Mouse (Mus musculus): Measurements from ENCODE around the gene Lonp2.

Gene Lonp2

DNA sequence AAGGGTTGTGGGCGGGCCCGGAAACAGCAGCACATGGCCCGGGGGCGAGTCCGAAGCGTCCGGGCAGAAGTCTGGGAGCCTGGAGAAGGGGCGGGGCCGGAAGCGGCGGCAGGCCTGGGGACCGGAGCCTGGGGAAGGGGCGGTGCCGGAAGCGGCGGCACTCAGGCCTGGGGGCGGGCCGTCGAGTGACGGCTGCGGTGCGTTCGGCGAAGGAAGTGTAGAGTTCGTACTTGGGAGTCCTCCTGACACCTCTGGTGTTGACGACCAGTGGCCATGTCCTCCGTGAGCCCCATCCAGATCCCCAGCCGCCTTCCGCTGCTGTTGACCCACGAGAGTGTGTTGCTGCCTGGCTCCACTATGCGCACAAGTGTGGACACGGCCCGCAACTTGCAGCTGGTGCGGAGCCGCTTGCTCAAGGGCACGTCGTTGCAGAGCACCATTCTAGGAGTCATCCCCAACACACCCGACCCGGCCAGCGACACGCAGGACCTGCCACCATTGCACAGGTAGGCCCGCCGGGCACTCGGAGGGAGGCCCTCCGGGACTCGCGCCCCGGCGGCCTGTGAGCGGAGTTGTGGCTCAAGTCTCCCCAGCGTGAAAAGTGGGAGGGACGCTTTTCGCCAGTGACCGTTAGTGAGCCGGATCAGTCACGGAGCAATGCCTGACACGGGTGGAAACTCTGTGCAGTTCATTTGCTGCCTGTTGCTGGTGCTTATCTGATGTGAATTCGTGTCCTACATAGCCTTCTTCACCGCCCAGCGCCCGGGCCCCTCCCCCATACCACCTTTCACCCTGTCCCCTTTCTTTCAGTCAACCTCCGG is at the start of gene Lonp2:
TSS of gene Lonp2 (plus strand) at position 133 of the 821 bp plus-strand sequence.
- peak; percentile 98 to 99 for DNase-seq

- no peak for DNase-seq
Observed at GRCm38 (mm10) chr8:86577547-86577946, 46.3 kb upstream of the Lonp2 start.

DNA sequence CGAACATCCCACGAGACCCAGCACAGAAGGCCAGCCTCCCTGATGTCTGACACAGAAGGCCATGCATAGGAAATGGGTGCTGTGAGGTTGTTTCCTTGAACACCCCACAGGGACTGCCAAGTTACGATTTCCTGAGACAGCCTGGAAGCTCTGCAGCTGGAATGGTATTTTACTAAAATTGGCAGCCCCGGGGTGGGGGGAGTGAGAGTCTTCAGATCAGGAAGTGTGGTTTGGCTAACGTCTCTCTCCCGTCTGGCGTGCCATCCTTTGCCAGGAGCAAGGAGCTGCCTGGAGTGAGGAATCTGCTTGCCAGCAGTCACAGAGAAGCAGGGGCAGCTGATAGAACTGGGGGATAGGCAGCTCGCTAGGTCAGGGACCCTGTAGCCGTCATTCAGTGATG is 45.8 kb upstream of the Lonp2 start:
- DNase-seq, result peak; percentile 24 to 27

GRCm38 (mm10) chr8:86578693-86579092 is 45.1 kb upstream of the Lonp2 start:
- peak; percentile 9 to 37 for DNase-seq

- DNase-seq, result no peak
Observed at GRCm38 (mm10) chr8:86580458-86580857, 43.4 kb upstream of the Lonp2 start, which contains the start of gene Abcc12. Gene Abcc12 (minus strand): TSS chr8:86580686.

- DNase-seq, result no peak
Observed at GRCm38 (mm10) chr8:86581921-86582331, 41.9 kb upstream of the Lonp2 start.

DNA sequence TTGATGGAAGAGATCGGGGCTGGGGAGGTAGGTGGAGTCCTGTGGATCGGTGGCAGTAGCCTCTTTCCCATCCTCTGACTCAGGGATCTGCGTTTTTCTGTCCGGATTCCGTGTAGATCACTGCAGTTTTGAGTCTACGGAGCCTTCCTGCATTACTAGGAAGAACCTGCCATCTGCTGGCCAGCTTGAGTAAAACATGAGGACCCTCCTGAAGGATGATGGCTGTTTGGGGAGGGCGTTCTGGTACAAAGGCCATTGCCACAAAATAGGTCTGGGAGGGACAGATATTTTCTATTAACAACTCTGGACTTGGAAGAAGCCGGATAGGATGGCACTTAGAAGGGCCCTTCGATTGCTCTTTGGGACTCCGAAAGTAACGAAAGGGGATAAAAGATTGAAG is 38.7 kb upstream of the Lonp2 start:
- peak; percentile 72 to 82 for DNase-seq

- DNase-seq, result peak; percentile 74 to 76
Observed at GRCm38 (mm10) chr8:86585532-86585931, 38.3 kb upstream of the Lonp2 start.

DNA sequence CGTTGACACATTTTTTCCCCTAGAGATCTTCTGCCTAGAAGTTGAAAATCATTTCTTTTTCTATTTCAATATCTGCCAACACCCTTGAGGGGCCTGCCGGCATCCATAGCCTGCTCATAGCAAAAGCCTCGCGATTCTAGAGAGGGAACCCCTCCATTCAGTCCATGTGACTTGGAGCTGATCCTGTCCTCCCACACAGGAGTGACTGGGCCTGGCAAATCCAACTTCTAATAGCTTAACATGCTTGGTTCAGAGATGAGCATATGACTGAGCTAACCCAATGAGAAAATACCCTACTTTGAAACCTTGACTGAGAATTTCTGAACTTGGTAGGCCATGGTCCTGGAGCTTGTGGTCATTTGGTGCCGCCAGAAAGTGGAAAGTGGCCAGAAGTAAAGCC is 37.8 kb upstream of the Lonp2 start:
- no peak for DNase-seq

- DNase-seq, result no peak
Observed at GRCm38 (mm10) chr8:86586642-86587041, 37.2 kb upstream of the Lonp2 start.

- no peak for DNase-seq
Observed at GRCm38 (mm10) chr8:86588338-86588737, 35.5 kb upstream of the Lonp2 start.

DNA sequence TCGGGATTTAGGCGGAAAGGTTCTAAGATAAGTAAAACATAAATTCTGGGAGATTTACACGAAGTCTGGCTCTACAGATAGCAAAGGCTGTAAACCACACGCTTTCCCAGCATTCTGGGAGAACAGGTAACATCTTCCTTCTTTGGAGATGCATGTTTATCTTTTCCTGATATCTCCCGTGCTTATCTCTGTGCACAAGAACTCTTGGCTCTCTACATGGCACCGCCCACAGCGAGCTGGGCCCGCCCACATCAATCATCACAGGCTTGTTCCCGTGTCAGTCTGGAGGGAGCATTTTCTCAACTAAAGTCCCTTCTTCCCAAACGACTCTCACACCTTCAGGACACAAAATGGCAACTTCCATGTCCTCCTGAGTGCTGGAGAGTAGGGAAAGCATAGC is 30.7 kb upstream of the Lonp2 start:
- no peak for DNase-seq

GRCm38 (mm10) chr8:86594159-86594796 is 29.6 kb upstream of the Lonp2 start:
- DNase-seq, result no peak

DNA sequence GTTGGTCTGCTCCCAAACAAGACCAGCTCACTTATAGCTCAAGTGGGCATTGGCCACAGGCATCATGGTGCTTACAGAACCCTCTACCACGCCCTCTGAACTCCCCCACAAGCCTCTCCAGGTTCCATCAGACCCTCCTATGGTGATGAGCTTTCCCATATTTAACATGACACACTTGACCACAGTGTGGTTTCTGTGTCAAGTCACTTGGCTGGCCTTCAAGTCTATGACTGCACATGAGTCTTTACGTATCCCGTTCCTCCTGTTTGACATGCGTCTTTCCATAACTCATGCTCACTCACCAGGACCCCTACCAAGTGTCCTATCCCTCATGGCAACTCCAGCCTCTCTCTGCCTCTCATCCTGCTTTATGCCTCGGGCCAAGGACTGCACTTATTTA is 28.2 kb upstream of the Lonp2 start:
- no peak for DNase-seq

GRCm38 (mm10) chr8:86597681-86598080 is 26.2 kb upstream of the Lonp2 start:
- DNase-seq, result no peak

DNA sequence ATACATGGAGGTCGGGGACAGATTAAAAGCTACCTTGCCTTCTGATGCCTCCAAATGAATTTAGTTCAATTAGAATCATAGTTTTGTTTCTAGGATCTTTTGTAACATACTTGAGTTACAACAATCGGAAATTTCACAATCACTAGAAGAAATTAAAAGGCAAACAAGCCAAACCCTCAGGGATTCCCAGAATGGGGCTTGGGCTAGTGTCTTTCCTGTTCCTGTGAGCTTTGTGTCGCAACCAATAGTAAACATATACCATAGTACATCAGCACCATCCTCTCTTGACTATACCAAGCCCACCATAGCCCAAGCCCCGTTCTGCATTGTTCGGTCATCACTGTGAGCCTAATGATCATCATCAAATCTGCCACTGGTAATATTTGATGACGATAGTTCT is 24.5 kb upstream of the Lonp2 start:
- DNase-seq, result no peak

GRCm38 (mm10) chr8:86600311-86600710 is 23.5 kb upstream of the Lonp2 start:
- no peak for DNase-seq

DNA sequence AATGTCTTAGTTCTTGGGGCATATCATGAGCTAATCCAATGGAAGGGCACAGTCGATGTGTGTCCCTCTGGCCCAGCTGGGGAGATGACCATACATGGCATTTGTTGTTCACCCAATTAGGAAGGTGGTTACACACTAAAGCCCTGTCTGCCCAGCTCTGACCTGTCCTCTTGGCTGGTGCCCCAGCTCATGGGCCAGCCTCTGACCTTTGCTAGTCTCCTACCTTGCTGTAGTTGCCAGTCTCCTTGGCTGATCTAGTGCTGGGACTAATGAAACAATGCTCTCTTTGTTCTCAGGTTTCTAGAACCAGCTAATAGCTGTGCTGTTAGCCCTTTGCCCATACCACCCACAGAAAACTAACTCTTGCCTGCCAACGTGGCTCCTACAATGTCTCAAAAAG is 20.7 kb upstream of the Lonp2 start:
- no peak for DNase-seq

DNA sequence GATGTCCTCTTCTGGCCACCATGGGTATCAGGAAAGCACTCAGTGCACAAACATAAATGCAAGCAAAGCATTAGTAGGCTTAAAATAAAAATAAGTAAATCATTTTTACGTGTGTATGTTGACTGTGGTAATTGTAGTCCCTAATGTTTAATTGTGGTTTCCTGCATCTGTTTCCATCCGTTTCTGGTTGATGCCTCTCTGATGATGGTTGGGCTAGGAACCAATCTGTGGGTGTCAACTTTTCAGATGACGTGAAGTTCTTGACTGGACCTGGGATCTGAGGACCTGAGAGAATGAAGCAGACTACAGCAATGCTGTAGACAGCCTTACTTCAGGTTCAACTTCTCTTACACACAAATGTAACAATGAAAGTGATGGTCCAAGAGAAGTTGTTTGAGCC is 19.2 kb upstream of the Lonp2 start:
- no peak for DNase-seq

GRCm38 (mm10) chr8:86613798-86614197 is 10.0 kb upstream of the Lonp2 start:
- no peak for DNase-seq

GRCm38 (mm10) chr8:86615095-86615769 is 8.6 kb upstream of the Lonp2 start:
- no peak for DNase-seq

- no peak for DNase-seq
Observed at GRCm38 (mm10) chr8:86617759-86618387, 6.0 kb upstream of the Lonp2 start.

GRCm38 (mm10) chr8:86623551-86623910 is 312 bp upstream of the Lonp2 start:
- DNase-seq, result no peak
